Mouse (Mus musculus): ENCODE measurements around the gene Myadml2.

DNA sequence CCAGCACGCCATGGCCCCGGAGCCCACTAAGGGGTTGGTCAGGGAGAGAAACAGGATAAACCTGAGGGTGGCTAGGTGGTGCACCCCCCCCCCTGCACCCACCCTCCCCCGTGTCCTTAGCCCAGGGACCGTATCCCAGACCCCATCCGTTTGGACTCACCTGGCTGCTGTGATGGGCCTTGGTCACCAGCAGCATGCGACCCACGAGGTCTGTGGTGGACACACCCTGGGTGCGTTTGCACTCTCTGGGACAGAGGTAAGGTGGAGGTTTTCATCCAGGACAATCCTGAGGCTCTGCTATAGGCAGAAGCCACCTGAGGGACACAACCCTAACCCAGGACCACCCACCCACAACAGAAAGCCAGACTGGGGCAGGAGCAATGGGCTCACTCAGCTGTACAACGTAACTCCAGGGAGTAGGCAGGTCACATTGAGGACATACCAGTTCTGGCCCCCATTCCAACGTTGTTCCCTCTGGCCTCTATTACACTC lies 34.4 kb downstream of the Myadml2 start:
- TF ChIP-seq CTCF (conservative IDR thresholded peaks at IDR 0.05 in 1 of 2, IDR thresholded peaks at IDR 0.05 in 1 of 2; ENCODE audit: low read depth in 2 of 2, low read length in 2 of 2) (no peak), NELFE (IDR thresholded peaks at IDR 0.05; ENCODE audit: low read depth, low read length) (no peak), TCF12 (IDR thresholded peaks at IDR 0.05; ENCODE audit: low read depth, low read length) (no peak), HCFC1 (IDR thresholded peaks at IDR 0.05; ENCODE audit: low read depth, low read length) (no peak), JUND (conservative IDR thresholded peaks at IDR 0.05; ENCODE audit: low read depth, low read length) (no peak), EP300 (IDR thresholded peaks at IDR 0.05; ENCODE audit: low read length) (no peak), MAFK (IDR thresholded peaks at IDR 0.05; ENCODE audit: insufficient replicate concordance, low read length) (no peak), POLR2A (IDR thresholded peaks at IDR 0.05; ENCODE audit: low read depth, low read length) (no peak), MYC (IDR thresholded peaks at IDR 0.05; ENCODE audit: low read depth, low read length) (no peak), SMC3 (IDR thresholded peaks at IDR 0.05; ENCODE audit: low read depth, low read length) (no peak), RAD21 (IDR thresholded peaks at IDR 0.05; ENCODE audit: low read depth, low read length) (no peak), CHD1 (IDR thresholded peaks at IDR 0.05; ENCODE audit: low read depth, low read length) (no peak), NRF1 (IDR thresholded peaks at IDR 0.05; ENCODE audit: low read depth, low read length) (no peak), CHD2 (IDR thresholded peaks at IDR 0.05; ENCODE audit: low read length) (no peak)
